Mouse (Mus musculus): ENCODE results near the gene Sorcs2.

DNA sequence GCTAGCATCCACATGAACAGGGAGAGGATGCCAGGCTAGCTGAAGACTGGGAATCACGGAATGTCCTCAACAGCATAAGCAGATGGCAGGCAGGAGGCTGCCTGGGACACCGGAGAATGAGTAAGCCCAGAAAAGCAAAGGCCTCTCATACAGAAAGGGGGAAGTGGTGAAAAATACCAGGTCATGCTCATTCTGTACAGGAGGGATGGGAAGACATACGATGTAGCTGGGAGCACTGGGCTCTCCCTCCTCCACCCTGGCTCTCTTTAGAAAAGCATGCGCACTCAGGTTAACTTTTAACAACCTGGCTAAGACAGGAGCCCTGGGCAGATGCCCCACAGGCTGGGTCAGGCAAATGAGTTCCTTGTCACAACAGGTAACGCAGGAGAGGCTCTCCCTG, 28.5 kb upstream of the Sorcs2 start:
- TF ChIP-seq CTCF (conservative IDR thresholded peaks at IDR 0.05; ENCODE audit: low read length) (no peak), NANOG (IDR thresholded peaks at IDR 0.05; ENCODE audit: borderline replicate concordance, low read length) (no peak)
